Mouse (Mus musculus): ENCODE data around the gene Prr23a2. TPM values are rescaled to one million over a fixed set of nuclear protein-coding genes. Genes with fewer than 3 reads are reported as not detected.
"Not testable (repeated sequence)": the region's sequence is repeated elsewhere in the genome, so short reads cannot be mapped to it uniquely, and the experiment has no call there.

The Prr23a2 gene
- not detected in 2 replicates for polyA plus RNA-seq (2014; fragmentation: Nextera tagmentation; extraction: Ambion mirVana)

DNA sequence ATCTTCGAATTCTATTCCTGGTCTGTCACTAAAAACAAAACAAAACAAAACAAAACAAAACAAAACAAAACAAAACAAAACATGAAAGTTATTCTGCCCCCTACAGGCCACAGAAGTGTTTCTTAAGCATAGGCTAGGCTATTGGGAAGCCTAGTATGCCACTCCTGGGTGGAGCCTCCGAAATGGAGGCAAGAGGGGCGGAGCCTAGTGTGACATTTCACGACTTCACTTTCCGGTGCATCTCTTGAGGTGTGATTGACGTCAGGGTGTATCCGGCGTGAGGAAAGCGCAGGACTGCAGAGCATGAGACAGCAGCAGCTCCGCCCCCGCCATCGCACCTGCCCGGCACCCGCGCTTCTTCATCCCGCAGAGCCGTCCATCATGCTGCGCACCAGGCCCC, at the start of gene Prr23a2:
Gene Prr23a2 (plus strand): TSS at position 285 of the 400 bp plus-strand sequence.
- no peak within 1 kb of the TSS for H3K4me3 ChIP-seq (replicated peaks; ENCODE audit: low read depth, low read length)
- no peak within 1 kb of the TSS for H3K27ac ChIP-seq (replicated peaks; ENCODE audit: low read depth, low read length)
- no peaks in the 10 kb centered on the region for H3K9me3 ChIP-seq (ENCODE audit: control insufficient read depth, low read length)
- H3K4me2 ChIP-seq (ENCODE audit: low read length) = no peak within 1 kb of the TSS
- H3K9ac ChIP-seq (replicated peaks; ENCODE audit: low read length) = no peak within 1 kb of the TSS
- WGBS = 76% methylated on average over 18 of the region's 18 CpGs
- no peaks in the 10 kb centered on the region for H3K36me3 ChIP-seq (ENCODE audit: control insufficient read depth, insufficient read depth, low read length)
- no peaks in the 10 kb centered on the region for H3K4me1 ChIP-seq (ENCODE audit: control insufficient read depth, insufficient read depth, low read length)
- ATAC-seq (ENCODE audit: low FRiP score, low TSS enrichment) (no peak), DNase-seq (no peak)
- H3K27me3 ChIP-seq (ENCODE audit: control insufficient read depth, insufficient read depth, low read length) = no peaks in the 10 kb centered on the region

DNA sequence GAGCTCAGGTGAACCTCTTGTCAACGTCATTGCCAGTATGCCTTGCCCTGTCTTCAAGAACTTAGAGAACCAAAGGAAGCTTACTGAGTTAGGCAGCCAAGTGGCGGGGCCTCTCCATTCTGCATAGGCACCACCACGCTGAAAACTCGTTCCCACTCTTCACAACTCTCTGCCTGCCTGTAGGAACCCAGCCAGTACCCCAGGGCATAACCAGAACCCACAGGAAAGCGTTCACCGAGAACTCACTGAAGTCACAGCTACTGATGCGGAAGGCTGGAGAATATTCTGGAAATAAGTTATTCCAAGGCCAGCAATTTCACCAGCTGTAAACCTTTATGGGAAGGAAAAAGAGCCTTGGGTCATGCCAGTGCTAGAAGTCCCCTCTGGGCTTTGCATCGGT, 48.7 kb upstream of the Prr23a2 start:
- H3K4me1 ChIP-seq (ENCODE audit: control insufficient read depth, insufficient read depth, low read length) = no peaks in the 10 kb centered on the region
- no peaks in the 10 kb centered on the region for H3K9me3 ChIP-seq (ENCODE audit: control insufficient read depth, low read length)
- no peak overlapping the region for H3K9ac ChIP-seq (replicated peaks; ENCODE audit: low read length)
- H3K36me3 ChIP-seq (ENCODE audit: control insufficient read depth, insufficient read depth, low read length) = no peaks in the 10 kb centered on the region
- WGBS = 86% methylated on average over 8 of the region's 8 CpGs
- no peak overlapping the region for H3K27ac ChIP-seq (replicated peaks; ENCODE audit: low read depth, low read length)
- no peaks in the 10 kb centered on the region for H3K27me3 ChIP-seq (ENCODE audit: control insufficient read depth, insufficient read depth, low read length)
- no peak overlapping the region for H3K4me2 ChIP-seq (ENCODE audit: low read length)
- DNase-seq = no peak
- no peak for ATAC-seq (ENCODE audit: low FRiP score, low TSS enrichment)
- H3K4me3 ChIP-seq (replicated peaks; ENCODE audit: low read depth, low read length) = no peak overlapping the region

DNA sequence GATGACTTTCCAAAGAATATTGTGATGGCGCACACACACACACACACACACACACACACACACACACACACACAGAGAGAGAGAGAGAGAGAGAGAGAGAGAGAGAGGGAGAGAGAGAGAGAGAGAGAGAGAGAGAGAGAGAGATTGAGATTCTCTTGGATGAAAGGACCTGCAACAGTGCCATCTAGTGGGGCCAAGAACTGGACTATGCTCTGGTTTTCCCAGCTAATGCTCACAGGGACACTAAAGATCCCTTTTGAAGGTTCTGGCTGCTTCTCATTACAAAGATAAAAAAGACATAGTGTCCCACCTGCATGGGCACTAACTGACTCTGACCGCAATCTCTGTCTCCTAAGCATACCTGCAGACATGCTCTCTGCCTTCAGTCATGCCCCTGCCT, 46.8 kb upstream of the Prr23a2 start:
- not testable (repeated sequence) for H3K27ac ChIP-seq (replicated peaks; ENCODE audit: low read depth, low read length); H3K36me3 ChIP-seq (ENCODE audit: control insufficient read depth, insufficient read depth, low read length); H3K27me3 ChIP-seq (ENCODE audit: control insufficient read depth, insufficient read depth, low read length); ATAC-seq (ENCODE audit: low FRiP score, low TSS enrichment); H3K4me1 ChIP-seq (ENCODE audit: control insufficient read depth, insufficient read depth, low read length); H3K4me2 ChIP-seq (ENCODE audit: low read length); H3K9me3 ChIP-seq (ENCODE audit: control insufficient read depth, low read length); H3K4me3 ChIP-seq (replicated peaks; ENCODE audit: low read depth, low read length); H3K9ac ChIP-seq (replicated peaks; ENCODE audit: low read length)
- 71% methylated on average over 2 of the region's 2 CpGs for WGBS
- DNase-seq = peak; percentile 82

DNA sequence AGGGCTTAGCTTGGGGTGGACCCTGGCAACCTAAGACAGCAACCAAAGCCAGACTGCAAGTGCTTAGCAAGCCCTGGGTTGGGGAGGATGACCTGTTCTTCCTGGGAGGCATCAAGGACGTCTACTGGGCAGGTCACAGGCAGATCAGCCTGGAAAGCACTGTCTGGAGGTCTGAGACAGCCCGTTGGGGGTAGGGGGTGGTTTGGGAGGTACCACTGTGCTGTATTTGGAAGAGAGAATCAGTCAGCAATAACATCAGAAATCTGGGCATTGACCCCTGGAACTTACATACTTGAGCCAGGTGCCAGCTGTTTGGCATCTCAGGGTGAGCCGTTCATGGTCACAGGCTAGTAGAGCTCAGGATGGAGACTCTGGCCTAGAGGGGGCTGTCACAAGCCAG, 40.2 kb upstream of the Prr23a2 start:
- no peak overlapping the region for H3K27ac ChIP-seq (replicated peaks; ENCODE audit: low read depth, low read length)

DNA sequence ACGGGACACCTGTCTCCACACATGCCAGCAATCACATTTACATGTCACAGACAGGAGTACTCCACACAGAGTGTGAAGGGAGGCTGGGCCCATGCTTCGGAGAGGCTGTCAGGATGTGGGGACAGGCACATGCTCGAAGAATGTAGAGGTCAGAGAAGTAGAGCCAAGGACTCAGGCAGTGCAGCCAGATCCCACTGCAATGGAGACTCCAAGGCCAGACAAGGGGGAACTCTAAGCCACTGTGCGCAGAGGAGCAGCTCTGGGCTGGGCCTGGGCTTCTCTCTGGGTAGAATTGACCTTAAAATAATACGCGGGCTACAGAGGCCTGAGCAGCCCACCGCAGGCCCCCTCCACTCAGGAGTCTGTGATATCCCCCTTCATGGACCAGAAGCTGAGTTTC, 38.7 kb upstream of the Prr23a2 start:
- Histone ChIP-seq H3K27ac (replicated peaks; ENCODE audit: low read depth, low read length) (no peak overlapping the region), H3K4me3 (replicated peaks; ENCODE audit: low read depth, low read length) (no peak overlapping the region), H3K4me1 (ENCODE audit: control insufficient read depth, insufficient read depth, low read length) (no peaks in the 10 kb centered on the region), H3K27me3 (ENCODE audit: control insufficient read depth, insufficient read depth, low read length) (no peaks in the 10 kb centered on the region), H3K9me3 (ENCODE audit: control insufficient read depth, low read length) (no peaks in the 10 kb centered on the region), H3K4me2 (ENCODE audit: low read length) (no peak overlapping the region), H3K36me3 (ENCODE audit: control insufficient read depth, insufficient read depth, low read length) (no peaks in the 10 kb centered on the region), H3K9ac (replicated peaks; ENCODE audit: low read length) (no peak overlapping the region)
- ATAC-seq (ENCODE audit: low FRiP score, low TSS enrichment) (no peak), DNase-seq (no peak)
- WGBS = 87% methylated on average over 7 of the region's 7 CpGs

More for the DNA sequence above, 40.2 kb upstream of the Prr23a2 start:
- Histone ChIP-seq H3K4me3 (replicated peaks; ENCODE audit: low read depth, low read length) (no peak overlapping the region), H3K27me3 (ENCODE audit: control insufficient read depth, insufficient read depth, low read length) (no peaks in the 10 kb centered on the region), H3K9ac (replicated peaks; ENCODE audit: low read length) (no peak overlapping the region), H3K36me3 (ENCODE audit: control insufficient read depth, insufficient read depth, low read length) (no peaks in the 10 kb centered on the region), H3K4me1 (ENCODE audit: control insufficient read depth, insufficient read depth, low read length) (no peaks in the 10 kb centered on the region), H3K9me3 (ENCODE audit: control insufficient read depth, low read length) (no peaks in the 10 kb centered on the region), H3K4me2 (ENCODE audit: low read length) (no peak overlapping the region)
- no peak for ATAC-seq (ENCODE audit: low FRiP score, low TSS enrichment)
- WGBS = 78% methylated on average over 3 of the region's 3 CpGs
- DNase-seq = no peak

DNA sequence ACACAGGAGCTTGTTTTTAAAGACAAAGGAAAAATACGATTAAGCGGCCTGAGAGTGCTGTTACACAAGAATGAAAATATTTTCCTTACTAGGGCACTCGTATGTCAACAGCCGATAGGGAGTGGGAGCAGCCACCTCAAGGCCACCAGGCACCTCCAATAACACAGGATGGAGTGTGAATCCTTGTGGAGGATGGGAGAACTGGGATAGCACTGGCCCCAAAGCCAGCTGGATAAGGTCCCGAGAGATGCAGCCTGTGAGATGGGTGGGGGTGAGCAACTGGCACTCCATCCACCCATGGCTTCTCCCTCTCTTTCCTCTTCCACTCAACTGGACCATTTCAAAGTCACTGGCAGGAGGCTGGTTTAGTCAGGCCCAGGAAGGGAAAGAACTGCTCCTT, 37.3 kb upstream of the Prr23a2 start:
- H3K4me2 ChIP-seq (ENCODE audit: low read length) = no peak overlapping the region
- ATAC-seq (ENCODE audit: low FRiP score, low TSS enrichment) (no peak), DNase-seq (no peak)
- H3K9me3 ChIP-seq (ENCODE audit: control insufficient read depth, low read length) = peaks cover 4% of the 10 kb centered on the region; the same call in 1 of the 2 replicates
- no peak overlapping the region for H3K4me3 ChIP-seq (replicated peaks; ENCODE audit: low read depth, low read length)
- H3K4me1 ChIP-seq (ENCODE audit: control insufficient read depth, insufficient read depth, low read length) = no peaks in the 10 kb centered on the region
- 91% methylated on average over 5 of the region's 5 CpGs for WGBS
- H3K27me3 ChIP-seq (ENCODE audit: control insufficient read depth, insufficient read depth, low read length) = no peaks in the 10 kb centered on the region
- no peak overlapping the region for H3K27ac ChIP-seq (replicated peaks; ENCODE audit: low read depth, low read length)
- H3K36me3 ChIP-seq (ENCODE audit: control insufficient read depth, insufficient read depth, low read length) = no peaks in the 10 kb centered on the region
- H3K9ac ChIP-seq (replicated peaks; ENCODE audit: low read length) = no peak overlapping the region

DNA sequence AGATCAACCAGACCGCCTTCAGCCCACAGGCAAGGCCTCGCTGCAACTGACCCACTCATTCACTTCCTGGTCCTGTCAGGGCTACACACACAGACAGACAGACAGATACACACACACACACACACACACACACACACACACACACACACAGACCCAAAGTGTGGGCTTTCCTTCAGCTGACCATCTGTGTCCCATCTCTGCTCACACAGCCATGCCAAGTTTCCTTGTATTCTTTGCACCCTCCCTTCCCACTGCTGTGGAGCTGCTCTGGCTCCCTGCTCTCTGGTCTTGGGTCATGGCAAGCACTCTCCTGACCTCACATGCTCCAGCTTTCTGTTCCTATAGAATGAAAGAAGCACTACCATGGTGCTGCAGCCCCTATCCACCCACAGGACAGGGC, 36.8 kb upstream of the Prr23a2 start:
- Histone ChIP-seq H3K4me1 (ENCODE audit: control insufficient read depth, insufficient read depth, low read length) (no peaks in the 10 kb centered on the region), H3K4me2 (ENCODE audit: low read length) (no peak overlapping the region), H3K36me3 (ENCODE audit: control insufficient read depth, insufficient read depth, low read length) (no peaks in the 10 kb centered on the region), H3K27me3 (ENCODE audit: control insufficient read depth, insufficient read depth, low read length) (no peaks in the 10 kb centered on the region), H3K4me3 (replicated peaks; ENCODE audit: low read depth, low read length) (no peak overlapping the region), H3K9me3 (ENCODE audit: control insufficient read depth, low read length) (peaks cover 6% of the 10 kb centered on the region; the same call in 1 of the 2 replicates), H3K27ac (replicated peaks; ENCODE audit: low read depth, low read length) (no peak overlapping the region), H3K9ac (replicated peaks; ENCODE audit: low read length) (no peak overlapping the region)
- WGBS = 86% methylated on average over 2 of the region's 2 CpGs
- ATAC-seq (ENCODE audit: low FRiP score, low TSS enrichment) = no peak
- DNase-seq = no peak

DNA sequence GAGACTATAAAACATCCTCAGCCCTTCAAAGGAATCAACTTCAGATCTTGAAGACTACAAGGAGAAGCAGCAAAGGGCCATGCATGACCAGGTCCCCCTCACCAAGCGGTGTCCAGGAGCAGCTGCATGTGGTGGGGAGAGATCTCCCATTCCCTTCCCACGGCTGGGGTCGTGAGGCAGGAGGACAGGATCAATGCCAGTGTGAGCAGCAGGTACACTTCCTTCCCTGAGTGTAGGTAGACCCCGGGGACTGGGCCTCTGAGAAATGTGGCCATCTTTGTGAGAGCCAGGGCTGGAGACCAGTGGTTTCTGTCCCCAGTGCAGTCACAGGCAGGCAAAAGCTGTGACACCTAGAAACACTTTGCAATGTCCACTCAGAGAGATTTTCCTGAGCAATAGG, 35.8 kb upstream of the Prr23a2 start:
- peaks cover 6% of the 10 kb centered on the region; the same call in 1 of the 2 replicates for H3K9me3 ChIP-seq (ENCODE audit: control insufficient read depth, low read length)
- no peaks in the 10 kb centered on the region for H3K4me1 ChIP-seq (ENCODE audit: control insufficient read depth, insufficient read depth, low read length)
- no peak overlapping the region for H3K4me2 ChIP-seq (ENCODE audit: low read length)
- H3K4me3 ChIP-seq (replicated peaks; ENCODE audit: low read depth, low read length) = no peak overlapping the region
- no peak overlapping the region for H3K9ac ChIP-seq (replicated peaks; ENCODE audit: low read length)
- H3K36me3 ChIP-seq (ENCODE audit: control insufficient read depth, insufficient read depth, low read length) = no peaks in the 10 kb centered on the region
- 91% methylated on average over 4 of the region's 4 CpGs for WGBS
- no peaks in the 10 kb centered on the region for H3K27me3 ChIP-seq (ENCODE audit: control insufficient read depth, insufficient read depth, low read length)
- no peak for DNase-seq
- ATAC-seq (ENCODE audit: low FRiP score, low TSS enrichment) = no peak
- no peak overlapping the region for H3K27ac ChIP-seq (replicated peaks; ENCODE audit: low read depth, low read length)

DNA sequence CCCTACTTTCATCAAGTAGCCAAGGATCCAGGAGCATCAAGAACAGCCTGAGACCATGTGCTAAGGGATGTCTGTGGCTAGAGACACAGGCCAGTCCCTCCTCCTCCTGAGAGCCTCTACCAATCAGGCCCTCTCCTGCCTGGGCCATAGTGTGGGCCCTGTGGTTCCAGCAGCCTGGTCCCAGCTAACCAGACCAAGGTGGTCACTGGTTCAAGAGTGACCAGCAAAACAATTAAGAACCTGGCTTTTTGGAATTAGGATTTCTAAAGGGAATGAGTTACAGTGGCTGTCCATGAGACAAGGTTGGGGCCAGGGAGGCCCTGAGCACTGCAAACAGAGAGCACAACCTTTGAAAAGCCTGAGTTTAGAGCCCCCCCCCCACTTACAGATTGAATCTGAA, 35.2 kb upstream of the Prr23a2 start:
- DNase-seq (no peak), ATAC-seq (ENCODE audit: low FRiP score, low TSS enrichment) (no peak)
- no peaks in the 10 kb centered on the region for H3K4me1 ChIP-seq (ENCODE audit: control insufficient read depth, insufficient read depth, low read length)

More for the DNA sequence above, 35.2 kb upstream of the Prr23a2 start:
- no peak overlapping the region for H3K9ac ChIP-seq (replicated peaks; ENCODE audit: low read length)
- H3K27me3 ChIP-seq (ENCODE audit: control insufficient read depth, insufficient read depth, low read length) = no peaks in the 10 kb centered on the region
- H3K4me3 ChIP-seq (replicated peaks; ENCODE audit: low read depth, low read length) = no peak overlapping the region
- peaks cover 6% of the 10 kb centered on the region; the same call in 1 of the 2 replicates for H3K9me3 ChIP-seq (ENCODE audit: control insufficient read depth, low read length)
- no peak overlapping the region for H3K27ac ChIP-seq (replicated peaks; ENCODE audit: low read depth, low read length)
- no peaks in the 10 kb centered on the region for H3K36me3 ChIP-seq (ENCODE audit: control insufficient read depth, insufficient read depth, low read length)
- no peak overlapping the region for H3K4me2 ChIP-seq (ENCODE audit: low read length)

All from midbrain, embryonic 14.5 days (tissue).